Mouse (Mus musculus): ENCODE measurements around the gene Scmh1. TPM values are rescaled to one million over a fixed set of nuclear protein-coding genes. Genes with fewer than 3 reads are reported as not detected.
A peak's percentile ranks its signal among the peaks of the same experiment; 100 is the strongest.

Scmh1 gene
- total and polyA plus RNA-seq, 3 experiments = 48.1 to 67.9 (median 53.1) TPM

DNA sequence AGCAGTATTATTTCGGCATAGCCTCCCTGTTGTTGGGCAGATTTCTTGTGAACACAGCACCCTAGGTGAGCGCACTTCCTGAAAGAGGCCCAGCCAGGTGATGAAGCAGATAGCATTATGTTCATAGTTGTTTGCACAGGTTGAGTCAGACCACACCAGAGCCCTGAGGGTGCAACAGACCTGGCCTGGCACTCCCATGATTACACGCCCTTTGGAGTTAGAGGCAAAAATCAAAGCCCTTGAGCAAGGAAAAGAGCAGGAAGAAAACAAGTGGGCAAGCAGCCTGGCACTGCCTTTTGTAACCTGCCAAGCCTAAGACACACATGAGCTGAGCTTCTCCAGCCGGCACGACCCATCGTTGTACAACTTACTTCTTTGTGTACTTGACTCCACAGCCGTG is 111.4 kb downstream of the Scmh1 start:
- H3K4me3 ChIP-seq = no peak overlapping the region
- WGBS = 95% methylated on average over 7 of the region's 7 CpGs
- no peak for DNase-seq
- H3K4me1 ChIP-seq (ENCODE audit: control insufficient read depth, insufficient read depth, low read length) = no peaks in the 10 kb centered on the region
- intact Hi-C loops (cut with DNase I) = loop anchor here (5.0 kb wide), 1 partner anchor 129 kb away; no protein-coding TSS in a partner anchor
- no peak for TF ChIP-seq CTCF (IDR thresholded peaks at IDR 0.05)
- no peak for TF ChIP-seq EP300 (IDR thresholded peaks at IDR 0.05; ENCODE audit: insufficient read depth, low read depth, low read length)
- TF ChIP-seq POLR2A (IDR thresholded peaks at IDR 0.05; ENCODE audit: insufficient read depth, low read depth, low read length) = no peak
- no peaks in the 10 kb centered on the region for H3K79me2 ChIP-seq (replicated peaks; ENCODE audit: control insufficient read depth, insufficient read depth, low read length)
- peaks cover 2% of the 10 kb centered on the region for H3K36me3 ChIP-seq (ENCODE audit: control insufficient read depth, insufficient read depth, low read length)
- H3K27me3 ChIP-seq (ENCODE audit: control insufficient read depth, insufficient read depth, low read length) = no peaks in the 10 kb centered on the region
- H3K9ac ChIP-seq (ENCODE audit: low read depth, low read length) = no peak overlapping the region
- no peak overlapping the region for H3K27ac ChIP-seq

- no peak for TF ChIP-seq EP300 (IDR thresholded peaks at IDR 0.05; ENCODE audit: insufficient read depth, low read depth, low read length)
- Histone ChIP-seq H3K4me3 (no peak overlapping the region), H3K27me3 (ENCODE audit: control insufficient read depth, insufficient read depth, low read length) (no peaks in the 10 kb centered on the region), H3K79me2 (replicated peaks; ENCODE audit: control insufficient read depth, insufficient read depth, low read length) (no peaks in the 10 kb centered on the region), H3K4me1 (ENCODE audit: control insufficient read depth, insufficient read depth, low read length) (no peaks in the 10 kb centered on the region), H3K36me3 (ENCODE audit: control insufficient read depth, insufficient read depth, low read length) (peaks cover 2% of the 10 kb centered on the region), H3K9ac (ENCODE audit: low read depth, low read length) (no peak overlapping the region), H3K27ac (no peak overlapping the region)
- DNase-seq = no peak
- intact Hi-C loops (cut with DNase I) = loop anchor here (5.0 kb wide), 1 partner anchor 130 kb away; no protein-coding TSS in a partner anchor
- WGBS = 80% methylated on average over 7 of the region's 7 CpGs
Observed at GRCm38 (mm10) chr4:120516907-120517306, 111.8 kb downstream of the Scmh1 start.

DNA sequence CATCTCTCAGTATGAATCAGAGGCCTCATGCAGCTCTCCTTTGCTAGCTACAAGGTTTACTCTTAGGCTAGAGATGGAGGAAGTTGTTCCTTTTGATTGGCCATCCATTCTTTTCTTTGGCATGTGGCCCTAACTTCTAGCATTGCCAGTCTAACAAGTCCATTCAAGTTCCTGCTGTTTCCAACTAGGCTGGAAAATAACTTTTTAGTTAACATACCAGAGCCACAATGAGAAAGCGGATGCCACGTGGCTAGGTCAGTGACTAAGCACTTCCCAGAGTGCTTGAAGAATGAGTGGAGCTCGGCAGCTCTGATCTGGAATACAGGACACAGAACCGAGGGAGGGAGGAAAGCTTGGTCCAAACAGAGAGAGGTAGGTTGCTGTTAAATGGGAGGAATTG is 112.3 kb downstream of the Scmh1 start:
- Histone ChIP-seq H3K4me1 (ENCODE audit: control insufficient read depth, insufficient read depth, low read length) (no peaks in the 10 kb centered on the region), H3K36me3 (ENCODE audit: control insufficient read depth, insufficient read depth, low read length) (peaks cover 2% of the 10 kb centered on the region), H3K27me3 (ENCODE audit: control insufficient read depth, insufficient read depth, low read length) (no peaks in the 10 kb centered on the region), H3K4me3 (no peak overlapping the region), H3K79me2 (replicated peaks; ENCODE audit: control insufficient read depth, insufficient read depth, low read length) (no peaks in the 10 kb centered on the region), H3K27ac (no peak overlapping the region), H3K9ac (ENCODE audit: low read depth, low read length) (no peak overlapping the region)
- WGBS = 55% methylated on average over 4 of the region's 4 CpGs
- intact Hi-C loops (cut with DNase I) = loop anchor here (5.0 kb wide), 1 partner anchor 130 kb away; no protein-coding TSS in a partner anchor
- TF ChIP-seq EP300 (IDR thresholded peaks at IDR 0.05; ENCODE audit: insufficient read depth, low read depth, low read length) = no peak
- TF ChIP-seq POLR2A (IDR thresholded peaks at IDR 0.05; ENCODE audit: insufficient read depth, low read depth, low read length) = no peak
- TF ChIP-seq CTCF (IDR thresholded peaks at IDR 0.05) = no peak
- DNase-seq = peak in 1 of 2 experiments; percentile 10

DNA sequence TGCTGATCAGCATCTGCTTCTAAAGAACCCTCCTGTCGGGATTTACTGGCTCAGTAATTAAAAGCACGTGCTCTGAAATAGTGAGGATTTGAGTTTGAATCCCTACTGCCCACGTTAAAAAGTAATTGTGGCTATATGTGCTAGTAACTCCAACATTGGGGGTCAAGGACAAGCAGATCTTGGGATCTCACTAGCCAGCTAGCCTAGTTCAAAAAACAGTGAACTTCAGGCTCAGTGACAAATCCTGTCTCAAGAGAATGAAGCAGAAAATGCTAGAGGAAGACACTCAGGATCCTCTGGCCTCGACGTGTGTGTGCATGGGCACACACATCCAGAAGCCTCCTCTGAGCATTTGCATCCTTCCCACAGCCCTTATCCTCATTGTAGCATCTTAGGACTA is 116.7 kb downstream of the Scmh1 start:
- WGBS = 85% methylated on average over 5 of the region's 5 CpGs
- no peak overlapping the region for H3K4me3 ChIP-seq
- no peak for DNase-seq
- no peak overlapping the region for H3K27ac ChIP-seq
- no peak for TF ChIP-seq POLR2A (IDR thresholded peaks at IDR 0.05; ENCODE audit: insufficient read depth, low read depth, low read length)
- TF ChIP-seq EP300 (IDR thresholded peaks at IDR 0.05; ENCODE audit: insufficient read depth, low read depth, low read length) = no peak
- no peak for TF ChIP-seq CTCF (IDR thresholded peaks at IDR 0.05)
- H3K4me1 ChIP-seq (ENCODE audit: control insufficient read depth, insufficient read depth, low read length) = no peaks in the 10 kb centered on the region
- intact Hi-C loops (cut with DNase I) = no loop called here
- no peaks in the 10 kb centered on the region; the same call in 1 of the 2 replicates for H3K36me3 ChIP-seq (ENCODE audit: control insufficient read depth, insufficient read depth, low read length)
- no peak overlapping the region for H3K9ac ChIP-seq (ENCODE audit: low read depth, low read length)
- H3K79me2 ChIP-seq (replicated peaks; ENCODE audit: control insufficient read depth, insufficient read depth, low read length) = no peaks in the 10 kb centered on the region
- no peaks in the 10 kb centered on the region for H3K27me3 ChIP-seq (ENCODE audit: control insufficient read depth, insufficient read depth, low read length)

GRCm38 (mm10) chr4:120522351-120522750 is 117.3 kb downstream of the Scmh1 start:
- intact Hi-C loops (cut with DNase I) = no loop called here
- DNase-seq = no peak
- WGBS = 79% methylated on average over 4 of the region's 4 CpGs

DNA sequence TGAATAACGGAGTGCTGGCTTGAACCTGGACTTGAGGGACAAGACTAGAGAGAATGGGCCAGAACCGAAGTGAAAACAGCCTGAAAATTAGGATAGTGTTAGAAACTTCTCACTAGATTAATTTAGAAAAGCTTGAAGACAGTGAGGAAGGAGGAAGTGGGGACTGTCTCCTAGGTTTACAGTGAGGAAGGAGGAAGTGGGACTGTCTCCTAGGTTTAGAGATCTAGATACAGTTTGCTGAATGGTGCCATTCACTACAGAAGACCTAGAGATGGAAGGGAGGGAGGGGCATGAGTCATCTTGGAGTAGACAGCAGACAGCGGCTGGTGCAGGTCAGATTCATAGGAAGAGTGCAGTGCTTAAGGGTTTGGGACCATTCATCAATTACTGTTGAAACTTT is 118.0 kb downstream of the Scmh1 start:
- no peak overlapping the region for H3K9ac ChIP-seq (ENCODE audit: low read depth, low read length)
- no peaks in the 10 kb centered on the region; the same call in 1 of the 2 replicates for H3K36me3 ChIP-seq (ENCODE audit: control insufficient read depth, insufficient read depth, low read length)
- H3K27ac ChIP-seq = no peak overlapping the region
- TF ChIP-seq CTCF (IDR thresholded peaks at IDR 0.05) (no peak), POLR2A (IDR thresholded peaks at IDR 0.05; ENCODE audit: insufficient read depth, low read depth, low read length) (no peak), EP300 (IDR thresholded peaks at IDR 0.05; ENCODE audit: insufficient read depth, low read depth, low read length) (no peak)
- no peaks in the 10 kb centered on the region for H3K79me2 ChIP-seq (replicated peaks; ENCODE audit: control insufficient read depth, insufficient read depth, low read length)
- intact Hi-C loops (cut with DNase I) = no loop called here
- no peak overlapping the region for H3K4me3 ChIP-seq
- WGBS = 85% methylated on average over 3 of the region's 3 CpGs
- DNase-seq = no peak
- no peaks in the 10 kb centered on the region for H3K27me3 ChIP-seq (ENCODE audit: control insufficient read depth, insufficient read depth, low read length)
- H3K4me1 ChIP-seq (ENCODE audit: control insufficient read depth, insufficient read depth, low read length) = no peaks in the 10 kb centered on the region

More at GRCm38 (mm10) chr4:120522351-120522750, 117.3 kb downstream of the Scmh1 start:
- no peak overlapping the region for H3K27ac ChIP-seq
- no peak overlapping the region for H3K9ac ChIP-seq (ENCODE audit: low read depth, low read length)
- H3K4me1 ChIP-seq (ENCODE audit: control insufficient read depth, insufficient read depth, low read length) = no peaks in the 10 kb centered on the region
- H3K79me2 ChIP-seq (replicated peaks; ENCODE audit: control insufficient read depth, insufficient read depth, low read length) = no peaks in the 10 kb centered on the region
- TF ChIP-seq CTCF (IDR thresholded peaks at IDR 0.05) (no peak), POLR2A (IDR thresholded peaks at IDR 0.05; ENCODE audit: insufficient read depth, low read depth, low read length) (no peak)
- no peaks in the 10 kb centered on the region for H3K27me3 ChIP-seq (ENCODE audit: control insufficient read depth, insufficient read depth, low read length)
- no peaks in the 10 kb centered on the region; the same call in 1 of the 2 replicates for H3K36me3 ChIP-seq (ENCODE audit: control insufficient read depth, insufficient read depth, low read length)
- H3K4me3 ChIP-seq = no peak overlapping the region
